Mouse (Mus musculus) myocyte (in vitro differentiated cells): ENCODE results near the gene Fam205c.

Experiments used
- CEBPB ChIP-seq: IDR thresholded peaks from 2 replicates; pipeline ENCODE4 v1.6.1; 2011; ENCODE audit warnings: mild to moderate bottlenecking, moderate library complexity; ENCODE audit not compliant: poor library complexity, insufficient read depth, severe bottlenecking
- E2F4 ChIP-seq: IDR thresholded peaks from one replicate; pipeline ENCODE4 v1.6.1; 2011; ENCODE audit warnings: mild to moderate bottlenecking, control low read depth, moderate library complexity; ENCODE audit not compliant: insufficient read depth
- MAX ChIP-seq: IDR thresholded peaks from one replicate; pipeline ENCODE4 v1.6.1; 2011; ENCODE audit warnings: low read depth, mild to moderate bottlenecking, control low read depth
- MYOD1 ChIP-seq, 3 experiments: IDR thresholded peaks; one replicate each; pipeline ENCODE4 v1.6.1; 2011; ENCODE audit warnings: control low read depth in 2 of 3, low read depth in 2 of 3, mild to moderate bottlenecking in 2 of 3, moderate library complexity in 1 of 3; ENCODE audit not compliant: insufficient read length in 2 of 3, control insufficient read depth in 1 of 3
- MYOG ChIP-seq, 3 experiments: IDR thresholded peaks; one replicate each; pipeline ENCODE4 v1.6.1; 2011; ENCODE audit warnings: control low read depth in 2 of 3, low read depth in 2 of 3, mild to moderate bottlenecking in 2 of 3; ENCODE audit not compliant: insufficient read length in 2 of 3, control insufficient read depth in 1 of 3, insufficient read depth in 1 of 3
- POLR2A ChIP-seq: IDR thresholded peaks from one replicate; pipeline ENCODE4 v1.6.1; 2011; ENCODE audit warnings: low read depth, mild to moderate bottlenecking, control low read depth, moderate library complexity; ENCODE audit not compliant: insufficient read length
- POLR2AphosphoS2 ChIP-seq: IDR thresholded peaks from one replicate; pipeline ENCODE4 v1.6.1; 2011; ENCODE audit warnings: low read depth, control low read depth; ENCODE audit not compliant: insufficient read length
- REST ChIP-seq: IDR thresholded peaks from one replicate; pipeline ENCODE4 v1.6.1; 2011; ENCODE audit warnings: mild to moderate bottlenecking, control low read depth, moderate library complexity; ENCODE audit not compliant: insufficient read depth, insufficient read length
- SRF ChIP-seq: IDR thresholded peaks from one replicate; pipeline ENCODE4 v1.6.1; 2011; ENCODE audit warnings: low read depth; ENCODE audit not compliant: control insufficient read depth, insufficient read length
- TCF12 ChIP-seq: IDR thresholded peaks from one replicate; pipeline ENCODE4 v1.6.1; 2011; ENCODE audit warnings: mild to moderate bottlenecking, control low read depth; ENCODE audit not compliant: poor library complexity, insufficient read depth, severe bottlenecking
- TCF3 ChIP-seq: IDR thresholded peaks from one replicate; pipeline ENCODE4 v1.6.1; 2011; ENCODE audit warnings: low read depth, control low read depth; ENCODE audit not compliant: insufficient read length
- USF1 ChIP-seq: IDR thresholded peaks from one replicate; pipeline ENCODE4 v1.6.1; 2011; ENCODE audit warnings: low read depth, mild to moderate bottlenecking, control low read depth, moderate library complexity

DNA sequence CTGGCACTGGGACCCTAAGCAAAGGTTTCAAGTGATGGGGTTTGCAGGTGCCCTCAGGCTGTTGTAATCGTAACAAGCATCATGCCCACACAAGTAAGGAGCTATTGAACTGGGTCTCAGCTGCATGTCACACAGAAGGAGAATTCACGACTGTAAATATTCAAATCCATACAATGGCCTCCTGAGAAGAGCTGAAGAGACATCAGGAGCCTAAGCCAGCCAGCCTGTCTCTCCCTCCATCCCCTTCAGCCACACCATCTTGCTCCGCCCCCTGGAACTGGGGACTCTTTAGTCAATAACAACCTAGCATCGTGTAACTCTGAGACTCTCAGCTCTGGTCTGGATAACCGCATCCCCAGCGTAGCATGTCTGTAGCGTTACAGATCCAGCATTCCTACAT lies 17.1 kb upstream of the Fam205c start:
- no peak for TF ChIP-seq POLR2A
- TF ChIP-seq USF1, result no peak
- TF ChIP-seq MYOG (IDR thresholded peaks at IDR 0.05; ENCODE audit: control insufficient read depth in 1 of 3, insufficient read depth in 1 of 3, insufficient read length in 2 of 3, low read depth in 2 of 3), result no peak
- TF ChIP-seq TCF3, result no peak
- no peak for TF ChIP-seq E2F4
- no peak for TF ChIP-seq POLR2AphosphoS2
- no peak for TF ChIP-seq TCF12
- TF ChIP-seq REST, result no peak
- no peak for TF ChIP-seq MAX
- no peak for TF ChIP-seq MYOD1 (IDR thresholded peaks at IDR 0.05; ENCODE audit: control insufficient read depth in 1 of 3, insufficient read length in 2 of 3, low read depth in 2 of 3)
- TF ChIP-seq SRF, result no peak
- no peak for TF ChIP-seq CEBPB
